12 mouse cellular contexts compared by ENCODE assay signal in the genomic region with DNA sequence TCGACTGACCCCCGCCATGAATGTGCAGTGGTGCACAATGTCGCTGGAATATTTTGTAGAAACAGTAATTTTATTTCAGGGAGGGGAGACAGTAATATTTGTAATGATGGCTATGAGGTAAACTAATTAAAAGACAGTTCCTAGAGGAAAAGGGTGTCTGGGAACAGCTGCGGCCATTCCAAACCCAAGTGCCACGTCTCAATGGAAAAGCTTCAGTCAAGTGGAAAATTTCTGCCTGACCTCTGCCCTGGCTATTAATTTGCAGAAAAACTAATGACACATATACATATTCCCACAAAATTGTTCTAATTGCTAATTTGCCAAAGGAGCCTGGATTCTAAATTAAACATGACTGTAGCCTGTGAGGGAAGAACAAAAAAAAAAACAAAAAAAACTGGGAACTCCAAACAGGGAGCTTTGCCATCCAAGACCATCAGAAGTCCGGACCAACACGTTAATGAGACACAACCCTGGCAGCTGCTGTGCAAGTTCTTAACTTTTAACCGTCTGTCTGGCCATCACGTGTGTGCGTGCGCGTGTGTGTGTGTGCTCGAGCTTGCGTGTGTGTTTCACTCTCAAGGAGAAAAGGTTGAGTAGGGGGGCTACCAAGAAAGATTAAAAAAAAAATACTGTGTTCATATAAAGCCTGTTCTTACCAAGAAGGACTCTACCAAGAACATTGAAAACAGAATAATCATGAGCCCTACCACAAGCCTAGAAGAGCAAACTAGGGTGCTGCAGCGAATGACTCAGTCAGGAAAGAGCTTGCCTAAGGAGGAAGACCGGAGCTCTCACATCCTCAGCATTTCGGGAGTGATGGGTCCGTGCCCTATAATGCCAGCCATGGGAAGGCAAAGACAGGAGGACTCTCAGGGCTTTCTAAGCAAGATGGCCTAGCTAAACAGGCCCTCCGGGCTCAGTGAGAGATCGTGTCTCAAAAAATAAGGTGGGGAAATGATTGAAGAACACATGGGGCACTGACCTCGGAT.
DNase-seq lines count a peak whose midpoint lies in the region; ATAC-seq and TF ChIP-seq lines count a peak whose summit lies in the region.
"Had no signal": no experiment of that assay in that cellular context is flagged by ENCODE, and none has a peak within 500 bp of the region (broad histone marks: within the 10 kb centered on the region; RNA-seq: fewer than 3 reads in every experiment).

No protein-coding gene starts in this region.

- peak overlapping the region; percentile 90 for H3K27ac ChIP-seq in lung, embryonic 15.5 days
- H3K27ac ChIP-seq in forebrain, embryonic 12.5 days, result peak overlapping the region; percentile 53; the same call in 1 of the 2 replicates

- no peak for ATAC-seq in lung, embryonic 15.5 days (ENCODE audit: borderline replicate concordance, extremely low read depth, low FRiP score, low TSS enrichment)
- peak; percentile 77 for ATAC-seq in forebrain, embryonic 12.5 days (ENCODE audit: low FRiP score)

- H3K27me3 ChIP-seq in lung, embryonic 15.5 days, result no peaks in the 10 kb centered on the region
- peaks cover 51% of the 10 kb centered on the region for H3K27me3 ChIP-seq in forebrain, embryonic 12.5 days
- H3K27me3 ChIP-seq in myocyte (ENCODE audit: control insufficient read depth, insufficient read depth, insufficient read length), result no peaks in the 10 kb centered on the region
- H3K27me3 ChIP-seq: Patski had no signal

- 0 out of 2 replicates have a peak, but pooled peaks cover 10% of the 10 kb centered on the region for H3K36me3 ChIP-seq in lung, embryonic 15.5 days
- H3K36me3 ChIP-seq in forebrain, embryonic 12.5 days (replicated peaks), result peaks cover 11% of the 10 kb centered on the region
- peaks cover 24% of the 10 kb centered on the region for H3K36me3 ChIP-seq in myocyte (ENCODE audit: control insufficient read depth, insufficient read depth)

- no peak overlapping the region for H3ac ChIP-seq in myocyte (ENCODE audit: control insufficient read depth, insufficient read length)

- 84% methylated on average over 21 of the region's 21 CpGs for WGBS in lung, embryonic 15.5 days
- WGBS in forebrain, embryonic 12.5 days, result 40% methylated on average over 21 of the region's 21 CpGs

- peaks cover 52% of the 10 kb centered on the region for H3K4me1 ChIP-seq in lung, embryonic 15.5 days
- peaks cover 37% of the 10 kb centered on the region for H3K4me1 ChIP-seq in forebrain, embryonic 12.5 days

- H3K9me3 ChIP-seq in lung, embryonic 15.5 days, result no peaks in the 10 kb centered on the region
- no peaks in the 10 kb centered on the region for H3K9me3 ChIP-seq in forebrain, embryonic 12.5 days

- H3K4me3 ChIP-seq in lung, embryonic 15.5 days, result no peak overlapping the region
- H3K4me3 ChIP-seq in forebrain, embryonic 12.5 days (replicated peaks), result no peak overlapping the region
- H3K4me3 ChIP-seq in myocyte, result no peak overlapping the region

- no peaks in the 10 kb centered on the region for H3K79me2 ChIP-seq in myocyte (ENCODE audit: control insufficient read depth, insufficient read depth)

- H3K4me2 ChIP-seq in lung, embryonic 15.5 days, result no peak overlapping the region
- H3K4me2 ChIP-seq in forebrain, embryonic 12.5 days, result 0 out of 2 replicates have a peak overlapping the region, but pooled peaks have one; percentile 1
- peak overlapping the region; percentile 67 for H3K4me2 ChIP-seq in myocyte (ENCODE audit: low read depth)

- DNase-seq in heart, adult 11 months, result peak; percentile 83
- no peak for DNase-seq in heart, adult 9 months (ENCODE audit: low spot score in 2 of 2)
- no peak for DNase-seq in lung, postnatal 36 days
- DNase-seq in urinary bladder, postnatal 14 days (ENCODE audit: low spot score), result no peak
- no peak for DNase-seq in layer of hippocampus, adult 9-10 months (ENCODE audit: low spot score)
- DNase-seq: adrenal gland, postnatal 25 days; B cell, adult 2 months; thymus, adult 18-20 months had no signal

- no peak overlapping the region for H3K9ac ChIP-seq in lung, embryonic 15.5 days
- no peak overlapping the region for H3K9ac ChIP-seq in forebrain, embryonic 12.5 days

- no peak for TF ChIP-seq POLR2A in myocyte (IDR thresholded peaks at IDR 0.05; ENCODE audit: insufficient read length, low read depth)

TF ChIP-seq in myocyte, 11 proteins besides CTCF, POLR2A, EP300 and RAD21:
- no peak for TF ChIP-seq MAX (IDR thresholded peaks at IDR 0.05; ENCODE audit: low read depth)
